Comparison of ENCODE assay signal across 25 mouse cellular contexts in the genomic region with DNA sequence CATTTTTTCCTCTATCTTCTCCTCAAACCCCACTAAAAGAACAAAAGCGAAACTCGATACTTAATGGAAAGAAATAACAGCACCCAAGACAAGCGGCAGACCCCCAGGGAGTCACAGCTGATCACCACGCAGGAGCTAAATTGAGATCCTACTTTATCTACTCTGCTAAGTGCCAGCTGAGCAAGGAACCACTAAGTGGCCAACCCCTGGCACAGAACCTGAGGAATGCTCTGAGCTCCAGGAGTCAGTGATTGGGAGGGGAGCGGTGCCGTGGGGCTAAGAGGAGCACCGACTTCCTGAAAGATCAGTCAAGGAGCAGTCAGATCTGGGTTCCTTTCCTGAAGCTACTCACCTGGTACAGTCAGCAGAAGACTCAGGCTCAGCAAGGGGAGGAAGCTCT. TPM values are rescaled to one million over a fixed set of nuclear protein-coding genes. Genes with fewer than 3 reads are reported as not detected.
DNase-seq lines count a peak whose midpoint lies in the region; ATAC-seq and TF ChIP-seq lines count a peak whose summit lies in the region.
"Had no signal": no experiment of that assay in that cellular context is flagged by ENCODE, and none has a peak within 500 bp of the region (broad histone marks: within the 10 kb centered on the region; RNA-seq: fewer than 3 reads in every experiment).

No protein-coding gene starts in this region.

- no peaks in the 10 kb centered on the region for H3K9me3 ChIP-seq in midbrain, embryonic 11.5 days (ENCODE audit: control insufficient read depth, low read length)
- no peaks in the 10 kb centered on the region for H3K9me3 ChIP-seq in midbrain, embryonic 10.5 days (replicated peaks)
- H3K9me3 ChIP-seq in heart, embryonic 15.5 days (replicated peaks): no peaks in the 10 kb centered on the region
- H3K9me3 ChIP-seq in forebrain, embryonic 13.5 days (replicated peaks): no peaks in the 10 kb centered on the region
- H3K9me3 ChIP-seq: hindbrain, embryonic 15.5 days; limb, embryonic 13.5 days; midbrain, embryonic 13.5 days; stomach, embryonic 15.5 days had no signal

- H3K79me2 ChIP-seq in heart, adult 2 months (replicated peaks; ENCODE audit: control insufficient read depth, insufficient read depth, low read length): peaks cover 3% of the 10 kb centered on the region
- H3K79me2 ChIP-seq in myocyte (ENCODE audit: control insufficient read depth, insufficient read depth): peaks cover 37% of the 10 kb centered on the region

- no peak for TF ChIP-seq CTCF in heart, adult 2 months (IDR thresholded peaks at IDR 0.05)

- peak; percentile 64; the same call in 1 of the 2 replicates for TF ChIP-seq EP300 in heart, adult 2 months (IDR thresholded peaks at IDR 0.05; ENCODE audit: insufficient read depth, low read depth, low read length)

- H3K4me2 ChIP-seq in midbrain, embryonic 11.5 days: no peak overlapping the region
- H3K4me2 ChIP-seq in heart, embryonic 15.5 days: peak overlapping the region; percentile 48
- peak overlapping the region; percentile 35 for H3K4me2 ChIP-seq in myocyte (ENCODE audit: low read depth)
- no peak overlapping the region for H3K4me2 ChIP-seq in forebrain, embryonic 13.5 days
- H3K4me2 ChIP-seq: hindbrain, embryonic 15.5 days; limb, embryonic 13.5 days; liver, embryonic 11.5 days; midbrain, embryonic 13.5 days; stomach, embryonic 15.5 days had no signal

- peak overlapping the region; percentile 56 for H3K9ac ChIP-seq in heart, adult 2 months (ENCODE audit: low read depth, low read length)
- H3K9ac ChIP-seq in midbrain, embryonic 11.5 days (ENCODE audit: low read length): no peak overlapping the region
- H3K9ac ChIP-seq in heart, embryonic 15.5 days: no peak overlapping the region; the same call in 1 of the 2 replicates
- no peak overlapping the region for H3K9ac ChIP-seq in forebrain, embryonic 13.5 days
- H3K9ac ChIP-seq: hindbrain, embryonic 15.5 days; limb, embryonic 13.5 days; midbrain, embryonic 13.5 days; stomach, embryonic 15.5 days had no signal

- TF ChIP-seq POLR2A in heart, adult 2 months (IDR thresholded peaks at IDR 0.05; ENCODE audit: insufficient read depth, low read depth, low read length): peak; percentile 58; the same call in 1 of the 2 replicates
- no peak for TF ChIP-seq POLR2A in myocyte (IDR thresholded peaks at IDR 0.05; ENCODE audit: insufficient read length, low read depth)

- intact Hi-C loops in heart, adult 2 months (cut with DNase I): no loop called here

- H3K4me1 ChIP-seq in heart, adult 2 months (ENCODE audit: control insufficient read depth, insufficient read depth, low read length): peaks cover 35% of the 10 kb centered on the region
- H3K4me1 ChIP-seq in midbrain, embryonic 11.5 days (ENCODE audit: control insufficient read depth, insufficient read depth, low read length): no peaks in the 10 kb centered on the region
- H3K4me1 ChIP-seq in midbrain, embryonic 10.5 days: peaks cover 12% of the 10 kb centered on the region; the same call in 1 of the 2 replicates
- H3K4me1 ChIP-seq in heart, embryonic 15.5 days (replicated peaks): peaks cover 39% of the 10 kb centered on the region
- H3K4me1 ChIP-seq in forebrain, embryonic 13.5 days: peaks cover 4% of the 10 kb centered on the region; the same call in 1 of the 2 replicates
- H3K4me1 ChIP-seq: stomach, embryonic 15.5 days had no signal

- no peaks in the 10 kb centered on the region for H3K27me3 ChIP-seq in heart, adult 2 months (ENCODE audit: control insufficient read depth, insufficient read depth, low read length)
- H3K27me3 ChIP-seq in midbrain, embryonic 11.5 days (ENCODE audit: control insufficient read depth, insufficient read depth, low read length): no peaks in the 10 kb centered on the region
- H3K27me3 ChIP-seq in midbrain, embryonic 10.5 days (ENCODE audit: low read depth, poor library complexity, severe bottlenecking): no peaks in the 10 kb centered on the region
- no peaks in the 10 kb centered on the region for H3K27me3 ChIP-seq in heart, embryonic 15.5 days
- H3K27me3 ChIP-seq in myocyte (ENCODE audit: control insufficient read depth, insufficient read depth, insufficient read length): no peaks in the 10 kb centered on the region
- H3K27me3 ChIP-seq in forebrain, embryonic 13.5 days: no peaks in the 10 kb centered on the region
- H3K27me3 ChIP-seq: hindbrain, embryonic 15.5 days; limb, embryonic 13.5 days; midbrain, embryonic 13.5 days; stomach, embryonic 15.5 days had no signal

- no peak overlapping the region for H3K4me3 ChIP-seq in heart, adult 2 months
- no peak overlapping the region for H3K4me3 ChIP-seq in midbrain, embryonic 11.5 days (ENCODE audit: low read depth, low read length)
- no peak overlapping the region for H3K4me3 ChIP-seq in midbrain, embryonic 10.5 days
- no peak overlapping the region for H3K4me3 ChIP-seq in heart, embryonic 15.5 days
- H3K4me3 ChIP-seq in myocyte: no peak overlapping the region
- no peak overlapping the region for H3K4me3 ChIP-seq in forebrain, embryonic 13.5 days
- H3K4me3 ChIP-seq: hindbrain, embryonic 15.5 days; limb, embryonic 13.5 days; midbrain, embryonic 13.5 days; stomach, embryonic 15.5 days had no signal

- H3K27ac ChIP-seq in heart, adult 2 months: peak overlapping the region; percentile 72
- H3K27ac ChIP-seq in midbrain, embryonic 11.5 days (ENCODE audit: low read depth, low read length): no peak overlapping the region
- H3K27ac ChIP-seq in midbrain, embryonic 10.5 days (replicated peaks): no peak overlapping the region
- H3K27ac ChIP-seq in heart, embryonic 15.5 days: peak overlapping the region; percentile 75
- H3K27ac ChIP-seq in forebrain, embryonic 13.5 days: no peak overlapping the region
- H3K27ac ChIP-seq: hindbrain, embryonic 15.5 days; kidney, postnatal 0 days; limb, embryonic 13.5 days; midbrain, embryonic 13.5 days; stomach, embryonic 15.5 days had no signal

- no peak overlapping the region for H3ac ChIP-seq in myocyte (ENCODE audit: control insufficient read depth, insufficient read length)

- peak; percentile 44 to 63 for DNase-seq in heart, adult 2 months
- DNase-seq in heart, adult 8-10 months (ENCODE audit: low spot score): no peak
- DNase-seq in midbrain, embryonic 11.5 days (ENCODE audit: low spot score, missing footprints): peak; percentile 54
- DNase-seq in midbrain, embryonic 10.5 days (ENCODE audit: low spot score): no peak
- DNase-seq in cerebellum, postnatal 25 days: no peak
- DNase-seq: adrenal gland, postnatal 14 days; cerebellum, adult 11-12 months; cerebellum, postnatal 10 days; kidney, adult 18-20 months; kidney, postnatal 4 days; lung, postnatal 14 days; retina, postnatal 1 day; right cerebral cortex, postnatal 14 days had no signal

- peaks cover 26% of the 10 kb centered on the region for H3K36me3 ChIP-seq in heart, adult 2 months (ENCODE audit: control insufficient read depth, insufficient read depth, low read length)
- H3K36me3 ChIP-seq in midbrain, embryonic 11.5 days (ENCODE audit: control insufficient read depth, insufficient read depth, low read length): no peaks in the 10 kb centered on the region
- H3K36me3 ChIP-seq in midbrain, embryonic 10.5 days: no peaks in the 10 kb centered on the region
- H3K36me3 ChIP-seq in heart, embryonic 15.5 days: no peaks in the 10 kb centered on the region
- H3K36me3 ChIP-seq in myocyte (ENCODE audit: control insufficient read depth, insufficient read depth): peaks cover 4% of the 10 kb centered on the region
- peaks cover 15% of the 10 kb centered on the region; the same call in 1 of the 2 replicates for H3K36me3 ChIP-seq in forebrain, embryonic 13.5 days (ENCODE audit: poor library complexity, severe bottlenecking)
- H3K36me3 ChIP-seq: hindbrain, embryonic 15.5 days; limb, embryonic 13.5 days; stomach, embryonic 15.5 days had no signal

- no peak for ATAC-seq in midbrain, embryonic 11.5 days (ENCODE audit: low FRiP score)
- ATAC-seq in heart, embryonic 15.5 days (replicated peaks; ENCODE audit: insufficient number of reproducible peaks, insufficient read depth, low FRiP score, low read depth): peak; percentile 60; the same call in 1 of the 2 replicates
- no peak for ATAC-seq in forebrain, embryonic 13.5 days
- ATAC-seq: CD4-positive, CD25-positive, alpha-beta regulatory T cell, adult 4 months; forebrain, embryonic 14.5 days; inflammation-experienced regulatory T-cells, adult 6 months; midbrain, embryonic 13.5 days had no signal

- 62% methylated on average over 7 of the region's 7 CpGs for WGBS in heart, adult 2 months
- WGBS in midbrain, embryonic 11.5 days: 90% methylated on average over 7 of the region's 7 CpGs
- WGBS in midbrain, embryonic 10.5 days: 93% methylated on average over 7 of the region's 7 CpGs
- 51% methylated on average over 7 of the region's 7 CpGs for WGBS in heart, embryonic 15.5 days
- 88% methylated on average over 7 of the region's 7 CpGs for WGBS in forebrain, embryonic 13.5 days

TF ChIP-seq in myocyte, 11 proteins besides CTCF, POLR2A, EP300 and RAD21:
- TF ChIP-seq E2F4 (IDR thresholded peaks at IDR 0.05; ENCODE audit: insufficient read depth): no peak
- TF ChIP-seq MYOG (IDR thresholded peaks at IDR 0.05; ENCODE audit: control insufficient read depth in 1 of 3, insufficient read depth in 1 of 3, insufficient read length in 2 of 3, low read depth in 2 of 3): peak in 2 of 3 experiments; percentile 30 to 65
- TF ChIP-seq TCF12 (IDR thresholded peaks at IDR 0.05; ENCODE audit: insufficient read depth, poor library complexity, severe bottlenecking): no peak
- TF ChIP-seq MYOD1 (IDR thresholded peaks at IDR 0.05; ENCODE audit: control insufficient read depth in 1 of 3, insufficient read length in 2 of 3, low read depth in 2 of 3): peak in 2 of 3 experiments; percentile 9 to 50

RNA-seq across cellular contexts. Expression of gene Sorbs1, which starts 9.2 kb away (rescaled TPM):
- 100 to 1,000 TPM; 638 to 971 TPM for total RNA-seq in heart, adult 2 months (2021)
- 185 and 253 TPM in 2 replicates for polyA plus RNA-seq in heart, adult 2 months (2012; rRNA removed)
- total RNA-seq in heart, adult 8-10 months (2022): 100 to 1,000 TPM; 758 to 979 (median 853) TPM
- polyA plus RNA-seq in midbrain, embryonic 11.5 days (2014; fragmentation: Nextera tagmentation; extraction: Ambion mirVana): 61.0 and 62.6 TPM in 2 replicates
- 47.9 and 62.2 TPM in 2 replicates for polyA plus RNA-seq in midbrain, embryonic 10.5 days (2016; fragmentation: Nextera tagmentation; extraction: Ambion mirVana)
- polyA plus RNA-seq in heart, embryonic 15.5 days (2015; fragmentation: Nextera tagmentation; extraction: Ambion mirVana): 103 and 126 TPM in 2 replicates
- 38.8 TPM for polyA plus RNA-seq in myocyte (2012; fragmentation: generic; extraction: Trizol)
- polyA plus RNA-seq in forebrain, embryonic 13.5 days (2015; fragmentation: Nextera tagmentation; extraction: Ambion mirVana): 84.1 and 84.9 TPM in 2 replicates

Comparison
In these comparisons a context has a peak if more than half of its experiments do, and no peak if none do; other contexts are left out.
1. DNase-seq: peak in heart, adult 2 months (2 of 2) and midbrain, embryonic 11.5 days (single experiment); none in heart, adult 8-10 months (single experiment), midbrain, embryonic 10.5 days (single experiment) and cerebellum, postnatal 25 days (0 of 2).
2. H3K27ac ChIP-seq: peak in heart, adult 2 months (single experiment) and heart, embryonic 15.5 days (single experiment); none in midbrain, embryonic 11.5 days (single experiment), midbrain, embryonic 10.5 days (single experiment) and forebrain, embryonic 13.5 days (single experiment).
3. H3K4me2 ChIP-seq: peak in heart, embryonic 15.5 days (single experiment) and myocyte (single experiment); none in midbrain, embryonic 11.5 days (single experiment) and forebrain, embryonic 13.5 days (single experiment).